Mouse (Mus musculus): ENCODE measurements around the gene Zbtb6. TPM values are rescaled to one million over a fixed set of nuclear protein-coding genes. Genes with fewer than 3 reads are reported as not detected.
A peak's percentile ranks its signal among the peaks of the same experiment; 100 is the strongest.

Zbtb6 gene
- total RNA-seq, 2 experiments from 2014 or later, result 13.2 to 14.3 TPM

DNA sequence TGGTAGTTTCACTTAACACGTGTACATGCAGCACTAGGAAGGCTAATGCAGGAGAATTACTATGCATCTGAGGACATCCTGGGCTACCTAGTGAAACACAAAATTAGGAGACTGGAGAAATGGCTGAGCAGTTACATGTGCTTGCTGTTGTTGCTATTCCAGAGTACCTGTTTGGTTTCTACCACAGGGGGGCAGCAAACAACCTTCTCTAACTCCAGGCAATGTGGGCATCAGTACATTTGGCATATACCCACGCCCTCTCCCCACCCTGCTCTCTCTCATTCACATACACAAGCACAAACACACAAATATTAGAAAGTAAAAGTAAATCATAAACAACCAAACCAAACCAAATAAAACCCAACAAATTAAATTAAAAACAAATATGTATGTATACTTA, 62.8 kb downstream of the Zbtb6 start:
- ATAC-seq (replicated peaks; ENCODE audit: low FRiP score, poor library complexity, severe bottlenecking), result peak; percentile 90

DNA sequence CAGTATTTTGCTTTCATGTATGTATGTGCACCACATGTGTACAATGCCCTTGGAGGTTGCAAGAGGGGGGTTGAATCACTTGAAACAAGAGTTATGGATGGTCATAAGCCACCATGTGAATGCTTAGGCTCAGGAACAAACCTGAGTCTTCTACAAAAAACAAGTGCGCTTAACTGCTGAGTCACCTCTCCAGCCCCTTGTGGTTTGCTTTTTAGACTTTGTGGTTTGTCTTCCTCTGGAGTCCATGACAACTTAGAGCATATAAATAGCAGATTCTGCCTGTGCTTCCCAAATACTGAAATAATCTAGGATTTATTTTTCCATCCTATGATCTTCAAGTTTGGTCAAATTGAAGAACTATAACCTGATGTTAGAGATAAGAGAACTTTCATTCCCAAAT, 67.0 kb downstream of the Zbtb6 start:
- no peak for ATAC-seq (replicated peaks; ENCODE audit: low FRiP score, poor library complexity, severe bottlenecking)

Other genes with a start within 250 kb of the Zbtb6 start
- not detected in 2 replicates for gene Olfr366, start 231.6 kb downstream of the Zbtb6 start, total RNA-seq (2015; ENCODE audit: low replicate concordance)
- not detected in 2 replicates for gene Olfr366, start 231.6 kb downstream of the Zbtb6 start, total RNA-seq (2017; ENCODE audit: low replicate concordance)
- gene Olfr368, start 116.7 kb downstream of the Zbtb6 start, total RNA-seq (2015; ENCODE audit: low replicate concordance), result not detected in 2 replicates
- not detected in 2 replicates for gene Olfr368, start 116.7 kb downstream of the Zbtb6 start, total RNA-seq (2017; ENCODE audit: low replicate concordance)
- gene Pdcl, start 83.8 kb downstream of the Zbtb6 start, total RNA-seq (2015; ENCODE audit: low replicate concordance), result 18.4 and 24.3 TPM in 2 replicates
- 11.5 and 26.7 TPM in 2 replicates for gene Pdcl, start 83.8 kb downstream of the Zbtb6 start, total RNA-seq (2017; ENCODE audit: low replicate concordance)
- gene Rc3h2, start 20.3 kb downstream of the Zbtb6 start, total RNA-seq (2015; ENCODE audit: low replicate concordance), result 37.8 and 40.7 TPM in 2 replicates
- 48.0 and 62.0 TPM in 2 replicates for gene Rc3h2, start 20.3 kb downstream of the Zbtb6 start, total RNA-seq (2017; ENCODE audit: low replicate concordance)
- 5.4 and 9.2 TPM in 2 replicates for gene Zbtb26, start within 50 bp of the Zbtb6 start, total RNA-seq (2015; ENCODE audit: low replicate concordance)
- 6.4 and 8.0 TPM in 2 replicates for gene Zbtb26, start within 50 bp of the Zbtb6 start, total RNA-seq (2017; ENCODE audit: low replicate concordance)
- 5.4 and 5.9 TPM in 2 replicates for gene Rabgap1, start 108 bp upstream of the Zbtb6 start, total RNA-seq (2015; ENCODE audit: low replicate concordance)
- gene Rabgap1, start 108 bp upstream of the Zbtb6 start, total RNA-seq (2017; ENCODE audit: low replicate concordance), result 15.4 and 21.3 TPM in 2 replicates
- gene Gpr21, start 73.2 kb upstream of the Zbtb6 start, total RNA-seq (2015; ENCODE audit: low replicate concordance), result 1.3 and 1.4 TPM in 2 replicates
- 0.26 and 0.83 TPM in 2 replicates for gene Gpr21, start 73.2 kb upstream of the Zbtb6 start, total RNA-seq (2017; ENCODE audit: low replicate concordance)